Mouse (Mus musculus) pancreas, adult 10 weeks (tissue): ENCODE results near the gene Upb1. TPM values are rescaled to one million over a fixed set of nuclear protein-coding genes. Genes with fewer than 3 reads are reported as not detected.

Experiments
- polyA plus RNA-seq: library from polyadenylated mRNA; stranded (reverse); fragments of 350-450 nt; fragmentation: Illumina TruSeq; extraction: RNeasy Lipid Tissue Mini Kit (QIAGEN cat#74804); gene quantifications from one replicate; pipeline ENCODE4 v1.2.3, GENCODE M21; 2015; ENCODE audit warnings: low read depth, low replicate concordance; ENCODE audit not compliant: insufficient read depth

Upb1 gene
- polyA plus RNA-seq = 3.7 TPM

GRCm38 (mm10) chr10:75400958-75401357 lies at the start of gene Upb1:
Upb1 (plus strand) TSS chr10:75401115.

Other genes with a start within 250 kb of the Upb1 start
- gene Specc1l, start 189.0 kb upstream of the Upb1 start, polyA plus RNA-seq = 8.2 TPM
- gene Adora2a, start 84.2 kb upstream of the Upb1 start, polyA plus RNA-seq = 0.52 TPM
- 13.6 TPM for gene Snrpd3, start 116.4 kb downstream of the Upb1 start, polyA plus RNA-seq
- 17.1 TPM for gene Gucd1, start 116.9 kb downstream of the Upb1 start, polyA plus RNA-seq
- 1.8 TPM for gene Lrrc75b, start 159.2 kb downstream of the Upb1 start, polyA plus RNA-seq
- gene Ggt1, start 160.5 kb downstream of the Upb1 start, polyA plus RNA-seq = 317 TPM
- gene Ggt5, start 188.2 kb downstream of the Upb1 start, polyA plus RNA-seq = 2.0 TPM
- gene Susd2, start 242.9 kb downstream of the Upb1 start, polyA plus RNA-seq = 6.1 TPM